Mouse (Mus musculus) midbrain, embryonic 13.5 days (tissue): Measurements from ENCODE around the gene Hsph1. TPM values are rescaled to one million over a fixed set of nuclear protein-coding genes. Genes with fewer than 3 reads are reported as not detected.

ENCODE experiments used
- ATAC-seq: fragments of 200-750 bp; cut with Nextera tagmentation; 2 replicates; pipeline ENCODE4 v1.8.0; 2017; ENCODE audit warnings: mild to moderate bottlenecking, moderate TSS enrichment, moderate library complexity
- H3K27ac ChIP-seq: fragments of 300-500 bp; sonication (generic); 2 replicates; pipeline ENCODE4 v1.5.1; 2015; ENCODE audit warnings: inconsistent platforms, mild to moderate bottlenecking, moderate library complexity
- H3K27me3 ChIP-seq: fragments of 300-500 bp; sonication (generic); 2 replicates; pipeline ENCODE4 v1.6.1; 2015; ENCODE audit warnings: mild to moderate bottlenecking, inconsistent platforms
- H3K36me3 ChIP-seq: fragments of 300-500 bp; sonication (generic); 2 replicates; pipeline ENCODE4 v1.6.1; 2015; ENCODE audit warnings: mild to moderate bottlenecking, inconsistent platforms
- H3K4me1 ChIP-seq: fragments of 300-500 bp; sonication (generic); replicated peaks from 2 replicates; pipeline ENCODE4 v1.6.1; 2015; ENCODE audit warnings: inconsistent platforms
- H3K4me2 ChIP-seq: fragments of 300-500 bp; sonication (generic); replicated peaks from 2 replicates; pipeline ENCODE4 v1.6.1; 2015; ENCODE audit warnings: moderate library complexity, mild to moderate bottlenecking, inconsistent platforms
- H3K4me3 ChIP-seq: fragments of 300-500 bp; sonication (generic); replicated peaks from 2 replicates; pipeline ENCODE4 v1.5.1; 2015; ENCODE audit warnings: mild to moderate bottlenecking, inconsistent platforms
- H3K9ac ChIP-seq: fragments of 300-500 bp; sonication (generic); replicated peaks from 2 replicates; pipeline ENCODE4 v1.6.1; 2015; ENCODE audit warnings: mild to moderate bottlenecking, inconsistent platforms
- H3K9me3 ChIP-seq: fragments of 300-500 bp; sonication (generic); 2 replicates; pipeline ENCODE4 v1.6.1; 2016; ENCODE audit warnings: mild to moderate bottlenecking, inconsistent platforms
- WGBS: fragments of 180-500 bp; shearing (Covaris S2); methylation state at CpG from one replicate; pipeline ENCODE4 v1.1.7; 2015; 5-methylcytosine and 5-hydroxymethylcytosine counted together
- polyA plus RNA-seq: library from polyadenylated mRNA; unstranded; fragments of >200 nt; fragmentation: Nextera tagmentation; extraction: Ambion mirVana; gene quantifications from 2 replicates; pipeline ENCODE4 v1.2.1, GENCODE M21; 2015

Gene Hsph1
- polyA plus RNA-seq, 1 experiment from 2014 or later: 101 TPM

DNA sequence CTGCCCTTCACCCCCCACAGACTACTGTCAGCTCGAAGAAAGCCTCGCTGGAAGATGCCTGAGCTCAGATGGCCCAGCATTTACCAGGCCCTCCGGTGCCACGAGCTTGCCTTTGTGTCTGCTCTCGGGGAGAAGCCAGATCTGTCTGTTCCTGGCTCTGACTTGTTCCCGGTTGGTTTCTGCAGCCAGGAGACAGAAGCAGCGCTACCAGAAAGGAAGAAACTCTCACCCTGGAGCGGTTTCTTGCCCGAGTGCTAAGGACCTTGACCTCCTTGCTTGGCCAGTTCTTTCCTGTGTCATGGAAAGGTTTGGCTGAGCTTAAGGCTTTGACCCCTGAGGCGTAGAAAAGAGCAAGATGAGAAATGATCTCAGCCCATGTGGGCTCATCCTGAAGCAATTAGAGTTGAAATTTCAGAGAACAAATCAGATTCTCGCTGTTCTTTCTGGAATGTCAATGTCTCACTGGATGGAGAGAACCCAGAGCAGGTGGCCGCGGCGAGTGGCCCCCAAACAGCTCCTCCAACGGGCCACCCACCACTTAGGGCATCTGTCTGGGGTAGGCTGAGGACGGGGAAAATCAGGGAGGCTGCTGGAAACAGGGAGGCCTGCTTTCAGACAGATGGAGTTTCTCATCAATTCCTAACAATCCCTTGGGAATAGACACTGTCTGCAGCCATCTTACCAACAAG lies 24.6 kb downstream of the Hsph1 start:
- ATAC-seq: no peak
- peaks cover 16% of the 10 kb centered on the region; the same call in 1 of the 2 replicates for H3K4me1 ChIP-seq
- 64% methylated on average over 16 of the region's 16 CpGs for WGBS
- H3K4me2 ChIP-seq: no peak overlapping the region
- peak overlapping the region; percentile 30; the same call in 1 of the 2 replicates for H3K27ac ChIP-seq
- no peak overlapping the region for H3K9ac ChIP-seq
- no peaks in the 10 kb centered on the region for H3K27me3 ChIP-seq
- H3K4me3 ChIP-seq: no peak overlapping the region
- H3K36me3 ChIP-seq: peaks cover 22% of the 10 kb centered on the region
- H3K9me3 ChIP-seq: no peaks in the 10 kb centered on the region

- no peak overlapping the region for H3K4me2 ChIP-seq
- no peak overlapping the region for H3K4me3 ChIP-seq
- no peaks in the 10 kb centered on the region for H3K27me3 ChIP-seq
- no peaks in the 10 kb centered on the region for H3K9me3 ChIP-seq
- 87% methylated on average over 8 of the region's 8 CpGs for WGBS
- peaks cover 9% of the 10 kb centered on the region; the same call in 1 of the 2 replicates for H3K4me1 ChIP-seq
- ATAC-seq: no peak
- no peaks in the 10 kb centered on the region for H3K36me3 ChIP-seq
- H3K9ac ChIP-seq: no peak overlapping the region
- no peak overlapping the region for H3K27ac ChIP-seq
These were observed 29.0 kb downstream of the Hsph1 start for GRCm38 (mm10) chr5:149607083-149607720.

DNA sequence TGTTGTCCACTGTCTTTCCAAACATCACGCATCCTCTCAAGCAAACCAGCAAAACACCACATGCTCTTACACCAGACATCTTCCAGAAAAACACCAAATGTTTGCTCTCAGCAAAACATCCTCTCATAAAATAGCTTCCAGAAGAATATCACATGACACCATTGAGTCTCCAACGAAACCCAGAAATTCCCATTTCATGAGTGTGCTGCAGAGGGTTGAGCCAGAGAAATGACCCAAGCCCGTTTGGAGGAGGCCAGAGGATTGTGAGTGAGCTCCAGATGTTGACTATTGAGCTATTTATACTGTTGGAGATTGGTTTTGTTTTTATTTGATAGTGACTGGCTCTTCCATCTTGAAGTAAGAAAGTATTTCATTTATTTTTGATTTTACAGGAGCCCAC lies 32.9 kb downstream of the Hsph1 start:
- Histone ChIP-seq H3K4me3 (no peak overlapping the region), H3K9me3 (no peaks in the 10 kb centered on the region), H3K27ac (no peak overlapping the region), H3K27me3 (no peaks in the 10 kb centered on the region), H3K4me2 (no peak overlapping the region), H3K9ac (no peak overlapping the region), H3K4me1 (no peaks in the 10 kb centered on the region), H3K36me3 (no peaks in the 10 kb centered on the region)
- ATAC-seq: no peak
- 77% methylated on average over 3 of the region's 3 CpGs for WGBS

- Histone ChIP-seq H3K27me3 (no peaks in the 10 kb centered on the region), H3K36me3 (no peaks in the 10 kb centered on the region), H3K9me3 (no peaks in the 10 kb centered on the region), H3K4me3 (no peak overlapping the region), H3K27ac (no peak overlapping the region), H3K4me1 (no peaks in the 10 kb centered on the region), H3K9ac (no peak overlapping the region), H3K4me2 (no peak overlapping the region)
- ATAC-seq: no peak
- 94% methylated on average over 3 of the region's 3 CpGs for WGBS
These were observed 34.2 kb downstream of the Hsph1 start for GRCm38 (mm10) chr5:149601996-149602395.

GRCm38 (mm10) chr5:149597351-149597750 lies 38.8 kb downstream of the Hsph1 start:
- no peak overlapping the region for H3K27ac ChIP-seq
- 50% methylated on average over 18 of the region's 18 CpGs for WGBS
- no peaks in the 10 kb centered on the region for H3K36me3 ChIP-seq
- no peak overlapping the region for H3K4me2 ChIP-seq
- no peaks in the 10 kb centered on the region for H3K9me3 ChIP-seq
- no peaks in the 10 kb centered on the region for H3K27me3 ChIP-seq
- no peaks in the 10 kb centered on the region for H3K4me1 ChIP-seq
- no peak overlapping the region for H3K9ac ChIP-seq
- no peak for ATAC-seq
- H3K4me3 ChIP-seq: no peak overlapping the region

DNA sequence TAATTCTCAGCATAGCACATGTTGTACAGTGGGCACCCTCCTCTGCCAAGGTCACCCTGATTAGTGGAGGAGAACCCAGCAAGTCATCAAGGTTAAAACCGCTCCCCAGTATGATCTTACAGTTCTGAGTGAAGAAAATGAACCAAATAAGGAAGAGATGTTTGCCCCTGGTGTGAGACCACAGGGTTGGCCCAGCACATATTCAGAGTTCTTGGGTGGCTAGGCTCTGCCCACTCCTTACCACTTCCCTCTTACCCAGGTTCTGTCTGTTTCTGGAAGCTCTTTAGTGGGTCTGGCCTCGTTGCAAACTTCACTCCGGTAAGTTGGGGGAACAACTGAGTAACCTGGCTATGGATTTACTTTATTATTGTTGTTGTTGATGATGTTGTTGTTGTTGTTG lies 42.0 kb downstream of the Hsph1 start:
- Histone ChIP-seq H3K36me3 (no peaks in the 10 kb centered on the region), H3K9ac (no peak overlapping the region), H3K4me3 (no peak overlapping the region), H3K4me1 (no peaks in the 10 kb centered on the region), H3K4me2 (no peak overlapping the region), H3K27me3 (no peaks in the 10 kb centered on the region), H3K27ac (no peak overlapping the region), H3K9me3 (no peaks in the 10 kb centered on the region)
- 92% methylated on average over 3 of the region's 3 CpGs for WGBS
- ATAC-seq: no peak

GRCm38 (mm10) chr5:149589932-149590331 lies 46.2 kb downstream of the Hsph1 start:
- no peaks in the 10 kb centered on the region for H3K27me3 ChIP-seq
- 69% methylated on average over 3 of the region's 3 CpGs for WGBS
- no peak overlapping the region for H3K4me2 ChIP-seq
- H3K9ac ChIP-seq: no peak overlapping the region
- H3K36me3 ChIP-seq: no peaks in the 10 kb centered on the region
- no peaks in the 10 kb centered on the region for H3K9me3 ChIP-seq
- ATAC-seq: no peak
- no peak overlapping the region for H3K4me3 ChIP-seq
- no peak overlapping the region for H3K27ac ChIP-seq
- H3K4me1 ChIP-seq: no peaks in the 10 kb centered on the region

DNA sequence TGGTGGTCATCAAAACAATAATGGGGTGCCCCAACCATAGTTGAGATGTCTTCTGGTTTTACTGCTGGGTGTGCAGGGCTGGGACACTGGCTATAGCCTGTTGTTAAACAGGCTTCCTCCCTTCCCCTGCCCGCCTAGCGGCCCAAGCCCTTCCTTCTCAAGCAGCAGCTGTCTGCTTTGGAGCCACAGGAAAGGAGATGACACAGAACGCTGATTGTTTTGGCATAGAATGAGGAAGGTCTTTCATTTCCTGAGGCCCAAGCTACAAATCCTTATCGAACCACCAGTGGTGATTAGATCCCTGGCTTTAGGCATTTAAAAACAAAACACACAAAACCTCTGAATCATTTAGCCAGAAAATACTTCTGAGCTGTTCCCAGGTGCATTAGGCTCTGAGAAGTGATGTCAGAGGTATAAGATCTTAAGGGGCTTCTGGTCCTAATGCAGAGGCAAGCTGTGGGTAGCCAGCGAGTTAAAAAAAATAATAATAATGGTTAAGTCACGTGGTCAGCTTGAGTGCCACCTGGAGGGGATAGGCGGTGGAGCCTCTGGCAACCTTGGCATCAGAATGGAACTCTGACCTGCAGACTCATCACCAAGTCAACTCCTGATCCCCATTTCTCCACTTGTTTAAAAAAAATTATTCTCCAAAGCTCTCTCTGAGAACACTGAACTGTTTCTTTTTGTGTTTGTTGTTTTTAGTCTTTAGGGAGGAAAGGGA lies 47.2 kb downstream of the Hsph1 start:
- no peak overlapping the region for H3K27ac ChIP-seq
- no peaks in the 10 kb centered on the region for H3K27me3 ChIP-seq
- H3K4me3 ChIP-seq: no peak overlapping the region
- H3K9me3 ChIP-seq: no peaks in the 10 kb centered on the region
- no peak overlapping the region for H3K9ac ChIP-seq
- 69% methylated on average over 7 of the region's 7 CpGs for WGBS
- no peak overlapping the region for H3K4me2 ChIP-seq
- no peak for ATAC-seq
- H3K36me3 ChIP-seq: no peaks in the 10 kb centered on the region
- H3K4me1 ChIP-seq: no peaks in the 10 kb centered on the region

- Histone ChIP-seq H3K4me2 (no peak overlapping the region), H3K36me3 (no peaks in the 10 kb centered on the region), H3K27ac (no peak overlapping the region), H3K9me3 (no peaks in the 10 kb centered on the region), H3K4me1 (peaks cover 6% of the 10 kb centered on the region; the same call in 1 of the 2 replicates), H3K27me3 (no peaks in the 10 kb centered on the region), H3K4me3 (no peak overlapping the region), H3K9ac (no peak overlapping the region)
- no peak for ATAC-seq
- WGBS: 89% methylated on average over 11 of the region's 11 CpGs
These were observed 48.8 kb downstream of the Hsph1 start for GRCm38 (mm10) chr5:149587327-149587895.

DNA sequence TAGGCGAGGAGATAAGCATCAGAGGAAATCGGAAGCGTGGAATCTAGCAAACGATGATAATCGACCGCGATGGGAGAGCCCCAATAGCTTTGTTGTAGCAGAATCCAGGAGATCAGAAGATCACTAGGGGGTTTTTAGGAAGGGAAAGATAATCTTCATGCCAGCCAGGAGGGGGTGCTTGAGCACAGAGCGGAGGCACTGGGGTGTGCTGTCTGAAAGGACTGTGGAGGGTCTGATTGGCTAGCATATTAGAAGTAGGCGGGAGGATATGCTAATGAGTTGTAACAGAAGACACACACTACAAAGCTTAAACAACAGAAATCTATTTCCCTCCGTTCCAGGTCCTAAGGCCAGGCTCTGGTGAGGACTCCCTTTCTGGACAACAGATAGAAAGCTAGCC lies 50.3 kb downstream of the Hsph1 start:
- WGBS: 50% methylated on average over 10 of the region's 10 CpGs
- no peak overlapping the region for H3K9ac ChIP-seq
- ATAC-seq: peak; percentile 43; the same call in 1 of the 2 replicates

DNA sequence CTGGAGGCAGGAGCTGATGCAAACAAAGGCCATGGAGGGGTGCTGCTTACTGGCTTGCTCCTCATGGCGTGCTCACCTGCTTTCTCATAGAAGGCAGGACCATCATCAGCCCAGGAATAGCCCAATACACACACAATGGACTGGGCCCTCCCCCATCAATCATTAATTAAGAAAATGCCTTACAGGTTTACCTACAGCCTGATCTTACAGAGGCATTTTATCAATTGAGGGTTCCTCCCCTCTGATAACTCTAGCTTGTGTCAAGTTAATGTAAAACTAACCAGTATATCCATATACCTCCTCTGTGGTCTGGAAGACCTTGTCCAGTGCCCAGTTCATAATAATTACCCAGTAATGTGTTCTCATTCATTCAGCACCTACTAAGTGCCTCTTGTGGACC lies 50.9 kb downstream of the Hsph1 start:
- ATAC-seq: no peak
- WGBS: 100% methylated on average over 1 of the region's 1 CpGs
- no peaks in the 10 kb centered on the region for H3K27me3 ChIP-seq

More for the DNA sequence above, 50.3 kb downstream of the Hsph1 start:
- H3K27me3 ChIP-seq: no peaks in the 10 kb centered on the region
- no peak overlapping the region for H3K4me2 ChIP-seq
- H3K4me1 ChIP-seq: peaks cover 6% of the 10 kb centered on the region; the same call in 1 of the 2 replicates
- no peak overlapping the region for H3K4me3 ChIP-seq
- no peaks in the 10 kb centered on the region for H3K9me3 ChIP-seq
- H3K27ac ChIP-seq: no peak overlapping the region
- no peaks in the 10 kb centered on the region for H3K36me3 ChIP-seq

GRCm38 (mm10) chr5:149584154-149584655 lies 52.0 kb downstream of the Hsph1 start:
- Histone ChIP-seq H3K4me1 (peaks cover 6% of the 10 kb centered on the region; the same call in 1 of the 2 replicates), H3K27me3 (no peaks in the 10 kb centered on the region), H3K4me3 (no peak overlapping the region), H3K36me3 (no peaks in the 10 kb centered on the region), H3K9me3 (no peaks in the 10 kb centered on the region), H3K27ac (peak overlapping the region; percentile 31; the same call in 1 of the 2 replicates), H3K9ac (no peak overlapping the region), H3K4me2 (no peak overlapping the region)
- peak; percentile 44; the same call in 1 of the 2 replicates for ATAC-seq
- 72% methylated on average over 8 of the region's 8 CpGs for WGBS

More for the DNA sequence above, 50.9 kb downstream of the Hsph1 start:
- no peak overlapping the region for H3K4me3 ChIP-seq
- H3K9me3 ChIP-seq: no peaks in the 10 kb centered on the region
- H3K4me2 ChIP-seq: no peak overlapping the region
- no peak overlapping the region for H3K27ac ChIP-seq
- no peaks in the 10 kb centered on the region for H3K36me3 ChIP-seq
- H3K4me1 ChIP-seq: peaks cover 6% of the 10 kb centered on the region; the same call in 1 of the 2 replicates
- no peak overlapping the region for H3K9ac ChIP-seq
